Comparison of ENCODE assay signal across 10 mouse cellular contexts in genomic region chr15:81239261-81239660, GRCm38 (mm10). TPM values are rescaled to one million over a fixed set of nuclear protein-coding genes. Genes with fewer than 3 reads are reported as not detected.
DNase-seq lines count a peak whose midpoint lies in the region; TF ChIP-seq lines count a peak whose summit lies in the region.
"Had no signal": no experiment of that assay in that cellular context is flagged by ENCODE, and none has a peak within 500 bp of the region (broad histone marks: within the 10 kb centered on the region; RNA-seq: fewer than 3 reads in every experiment).

No protein-coding gene starts in this region.

- H3K27me3 ChIP-seq in small intestine, adult 2 months (ENCODE audit: control insufficient read depth, insufficient read depth, low read length), result peaks cover 8% of the 10 kb centered on the region; the same call in 1 of the 2 replicates
- H3K27me3 ChIP-seq: Patski had no signal

- 35% methylated on average over 7 of the region's 7 CpGs for WGBS in small intestine, adult 2 months

- no peak for TF ChIP-seq POLR2A in cortical plate, adult 2 months (IDR thresholded peaks at IDR 0.05; ENCODE audit: extremely low read depth, insufficient read depth, low read length)
- TF ChIP-seq POLR2A in small intestine, adult 2 months (IDR thresholded peaks at IDR 0.05; ENCODE audit: low read depth, low read length), result no peak

- no peaks in the 10 kb centered on the region for H3K36me3 ChIP-seq in small intestine, adult 2 months (ENCODE audit: control insufficient read depth, insufficient read depth, low read length)
- H3K36me3 ChIP-seq: liver, embryonic 15.5 days had no signal

- H3K4me3 ChIP-seq in cortical plate, adult 2 months (ENCODE audit: insufficient read depth, low read length), result no peak overlapping the region
- H3K4me3 ChIP-seq in small intestine, adult 2 months (ENCODE audit: low read depth, low read length), result no peak overlapping the region
- H3K4me3 ChIP-seq: liver, embryonic 15.5 days had no signal

- peak; percentile 39 for DNase-seq in gastrocnemius, adult 18-20 months (ENCODE audit: low spot score)
- no peak for DNase-seq in gastrocnemius, postnatal 25 days
- peak; percentile 36 for DNase-seq in right cerebral cortex, postnatal 14 days
- DNase-seq in right cerebral cortex, postnatal 4 days, result no peak
- peak; percentile 65 to 81 for DNase-seq in kidney, postnatal 36 days
- DNase-seq in layer of hippocampus, postnatal 25 days (ENCODE audit: extremely low spot score in 1 of 2, low spot score in 1 of 2), result no peak

- peak; percentile 40 for TF ChIP-seq CTCF in cortical plate, adult 2 months (IDR thresholded peaks at IDR 0.05; ENCODE audit: extremely low read depth, insufficient read depth, low read length)
- peak; percentile 49; the same call in 1 of the 2 replicates for TF ChIP-seq CTCF in small intestine, adult 2 months (IDR thresholded peaks at IDR 0.05; ENCODE audit: extremely low read depth, insufficient read length, insufficient replicate concordance, low read depth, low read length)

- no peak overlapping the region for H3K27ac ChIP-seq in cortical plate, adult 2 months (ENCODE audit: insufficient read depth, low read length)
- H3K27ac ChIP-seq in small intestine, adult 2 months (ENCODE audit: insufficient read depth, low read depth, low read length), result no peak overlapping the region
- H3K27ac ChIP-seq: liver, embryonic 15.5 days had no signal

- H3K4me1 ChIP-seq in cortical plate, adult 2 months (ENCODE audit: control insufficient read depth, insufficient read depth, low read length), result peaks cover 3% of the 10 kb centered on the region
- peaks cover 6% of the 10 kb centered on the region; the same call in 1 of the 2 replicates for H3K4me1 ChIP-seq in small intestine, adult 2 months (ENCODE audit: control insufficient read depth, insufficient read depth, insufficient read length, low read length)
- H3K4me1 ChIP-seq: liver, embryonic 15.5 days had no signal

RNA-seq across cellular contexts. Expression of gene Mchr1, which starts 4.0 kb away (rescaled TPM):
- total RNA-seq in gastrocnemius, adult 18-20 months (2021), result 1 to 10 TPM; 1.5 to 3.3 TPM
- 1 to 10 TPM; 2.4 to 3.6 TPM for total RNA-seq in gastrocnemius, postnatal 25 days (2021)
- 21.9 and 22.7 TPM in 2 replicates for polyA plus RNA-seq in cortical plate, adult 2 months (2012; rRNA removed)
- polyA plus RNA-seq in small intestine, adult 2 months (2012; rRNA removed), result 0.32 and 0.71 TPM in 2 replicates
- 10 to 100 TPM; 21.3 to 24.9 TPM for total RNA-seq in layer of hippocampus, postnatal 25 days (2021)

RNA-seq across cellular contexts. Expression of gene Mrtfa, which starts 48.7 kb away (rescaled TPM):
- 10 to 100 TPM; 17.5 to 17.7 TPM for total RNA-seq in gastrocnemius, adult 18-20 months (2021)
- total RNA-seq in gastrocnemius, postnatal 25 days (2021), result 10 to 100 TPM; 18.9 to 20.5 TPM
- 30.9 and 38.0 TPM in 2 replicates for polyA plus RNA-seq in cortical plate, adult 2 months (2012; rRNA removed)
- 16.8 and 34.5 TPM in 2 replicates for polyA plus RNA-seq in small intestine, adult 2 months (2012; rRNA removed)
- total RNA-seq in layer of hippocampus, postnatal 25 days (2021), result 10 to 100 TPM; 89.6 to 94.5 TPM

Comparison
In these comparisons a context has a peak if more than half of its experiments do, and no peak if none do; other contexts are left out.
1. DNase-seq: peak in gastrocnemius, adult 18-20 months (single experiment), right cerebral cortex, postnatal 14 days (single experiment) and kidney, postnatal 36 days (2 of 2); none in gastrocnemius, postnatal 25 days (single experiment), right cerebral cortex, postnatal 4 days (single experiment) and layer of hippocampus, postnatal 25 days (0 of 2).
2. RNA of gene Mchr1, which starts 4.0 kb away (total RNA-seq): 21.3 to 24.9 TPM in layer of hippocampus, postnatal 25 days; 2.4 to 3.6 TPM in gastrocnemius, postnatal 25 days and 1.5 to 3.3 TPM in gastrocnemius, adult 18-20 months; every median in the first group is over 4 times any median in the second.
3. RNA of gene Mrtfa, which starts 48.7 kb away (total RNA-seq): 89.6 to 94.5 TPM in layer of hippocampus, postnatal 25 days; 18.9 to 20.5 TPM in gastrocnemius, postnatal 25 days and 17.5 to 17.7 TPM in gastrocnemius, adult 18-20 months; every median in the first group is over 4 times any median in the second.